Mouse (Mus musculus) heart, embryonic 10.5 days (tissue): ENCODE measurements at regions not wholly inside any gene's neighbourhood (a gene's known extent, or its start where the extent isn't known, plus 50 kb on each side); places are given as distances from the start of the nearest gene placed in this dataset.

Experiments used
- DNase-seq: peaks from one replicate; pipeline ENCODE4 v3.0.0-alpha.2; 2017; ENCODE audit warnings: low spot score
- H3K27ac ChIP-seq: fragments of 300-500 bp; sonication (generic); 2 replicates; pipeline ENCODE4 v1.5.1; 2016; ENCODE audit warnings: mild to moderate bottlenecking
- H3K27me3 ChIP-seq: fragments of 300-500 bp; sonication (generic); 2 replicates; pipeline ENCODE4 v1.6.1; 2016; ENCODE audit warnings: mild to moderate bottlenecking; ENCODE audit not compliant: poor library complexity, insufficient read depth, severe bottlenecking
- H3K36me3 ChIP-seq: fragments of 300-500 bp; sonication (generic); 2 replicates; pipeline ENCODE4 v1.6.1; 2016; ENCODE audit warnings: mild to moderate bottlenecking, moderate library complexity
- H3K4me1 ChIP-seq: fragments of 300-500 bp; sonication (generic); 2 replicates; pipeline ENCODE4 v1.6.1; 2016; ENCODE audit warnings: mild to moderate bottlenecking
- H3K4me3 ChIP-seq: fragments of 300-500 bp; sonication (generic); 2 replicates; pipeline ENCODE4 v1.5.1; 2016; ENCODE audit warnings: mild to moderate bottlenecking, moderate library complexity
- H3K9me3 ChIP-seq: fragments of 300-500 bp; sonication (generic); 2 replicates; pipeline ENCODE4 v1.6.1; 2016; ENCODE audit warnings: mild to moderate bottlenecking, moderate library complexity
- WGBS: fragments of 180-500 bp; shearing (Covaris S2); methylation state at CpG from one replicate; pipeline ENCODE4 v1.1.7; 2016; 5-methylcytosine and 5-hydroxymethylcytosine counted together

DNA sequence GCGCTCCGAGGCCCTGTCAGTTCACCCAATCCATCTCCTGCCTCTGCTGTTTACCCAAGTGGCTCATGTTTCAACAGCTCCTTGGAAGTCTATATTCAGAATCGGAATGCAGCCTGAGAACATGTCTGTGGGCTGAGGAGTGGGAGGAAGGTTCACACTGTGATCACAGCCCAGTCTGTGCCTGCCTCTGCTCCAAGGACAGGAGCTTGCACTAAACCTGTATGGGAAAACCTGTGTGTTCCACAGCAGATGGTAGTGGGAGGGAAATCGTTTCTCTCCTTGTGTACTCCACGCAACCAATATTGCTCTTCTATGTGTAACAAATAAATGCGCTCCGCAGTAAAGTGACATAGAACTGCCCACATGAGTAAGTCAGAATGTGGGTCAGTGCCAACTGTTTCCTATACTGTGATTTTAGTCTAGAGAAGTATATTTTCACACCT, 514.0 kb upstream of the Epha7 start:
- Histone ChIP-seq H3K36me3 (no peaks in the 10 kb centered on the region), H3K4me1 (peaks cover 14% of the 10 kb centered on the region; the same call in 1 of the 2 replicates), H3K27ac (peak overlapping the region; percentile 69), H3K9me3 (no peaks in the 10 kb centered on the region), H3K27me3 (no peaks in the 10 kb centered on the region), H3K4me3 (no peak overlapping the region)
- peak; percentile 78 for DNase-seq
- 58% methylated on average over 7 of the region's 7 CpGs for WGBS

DNA sequence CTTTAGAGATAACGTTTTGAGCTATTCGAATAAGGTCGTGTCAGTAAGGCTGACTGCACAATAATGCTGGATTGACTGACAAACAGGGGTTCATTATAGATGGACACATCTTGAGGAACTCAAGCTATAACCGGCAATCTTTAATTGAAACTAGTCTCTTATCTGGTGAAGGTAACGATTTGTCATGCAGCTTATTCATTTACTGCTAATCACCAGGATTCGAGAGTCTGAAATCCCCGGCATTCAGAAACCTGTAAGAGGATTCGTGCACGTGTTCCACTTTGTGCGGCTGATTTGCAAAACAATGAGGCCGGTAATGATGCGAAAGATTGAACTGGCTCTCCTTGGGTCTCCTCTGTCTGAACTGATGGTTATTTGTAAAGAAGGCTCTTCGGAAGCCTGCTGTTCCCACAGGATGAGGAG, 512.9 kb upstream of the Epha7 start:
- H3K4me3 ChIP-seq: no peak overlapping the region

DNA sequence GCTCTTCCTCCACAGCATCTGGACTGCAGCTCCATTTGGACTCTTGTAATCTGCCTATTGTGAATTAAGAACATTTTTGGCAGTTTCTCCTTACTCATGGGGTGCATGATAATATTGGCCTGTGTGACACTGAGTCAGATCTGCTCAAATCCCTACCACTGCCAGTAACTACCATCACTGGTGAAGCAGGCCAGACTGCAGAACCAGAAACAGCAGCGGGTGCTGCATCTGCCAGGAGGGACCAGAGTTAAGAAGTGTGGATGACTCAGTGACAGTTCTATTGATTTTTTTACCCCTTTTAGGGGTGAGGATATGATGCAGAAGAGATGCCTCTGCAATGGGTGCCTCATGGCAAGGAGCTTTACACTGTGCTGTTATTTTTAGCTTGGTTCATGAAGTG, 511.2 kb upstream of the Epha7 start:
- Histone ChIP-seq H3K4me1 (peaks cover 14% of the 10 kb centered on the region; the same call in 1 of the 2 replicates), H3K27ac (no peak overlapping the region), H3K4me3 (no peak overlapping the region), H3K9me3 (no peaks in the 10 kb centered on the region), H3K36me3 (no peaks in the 10 kb centered on the region), H3K27me3 (no peaks in the 10 kb centered on the region)
- DNase-seq: no peak
- 44% methylated on average over 1 of the region's 1 CpGs for WGBS

More for the DNA sequence above, 512.9 kb upstream of the Epha7 start:
- H3K36me3 ChIP-seq: no peaks in the 10 kb centered on the region
- no peaks in the 10 kb centered on the region for H3K27me3 ChIP-seq
- H3K9me3 ChIP-seq: no peaks in the 10 kb centered on the region
- 55% methylated on average over 13 of the region's 13 CpGs for WGBS
- peaks cover 14% of the 10 kb centered on the region; the same call in 1 of the 2 replicates for H3K4me1 ChIP-seq
- no peak for DNase-seq
- no peak overlapping the region for H3K27ac ChIP-seq

DNA sequence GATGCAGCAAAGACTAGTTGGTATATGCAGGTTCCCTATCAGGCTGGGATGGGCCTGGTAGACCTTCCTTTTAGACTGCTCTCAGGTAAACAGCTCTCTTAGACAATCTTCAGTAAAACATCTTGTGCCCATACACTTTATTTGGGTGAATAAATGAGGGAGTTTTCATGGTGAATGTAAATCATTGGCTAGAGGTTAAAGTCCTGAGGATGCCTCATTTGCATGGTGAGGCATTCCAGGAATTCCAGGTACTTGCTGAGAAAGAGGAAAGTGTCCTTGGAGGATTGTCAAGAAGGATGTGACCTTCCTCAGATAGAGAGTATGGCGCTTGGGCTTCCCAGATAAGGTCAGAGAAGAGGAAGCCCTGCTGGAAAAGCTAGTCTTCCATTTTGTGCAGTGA, 481.9 kb upstream of the Epha7 start:
- Histone ChIP-seq H3K4me1 (no peaks in the 10 kb centered on the region), H3K36me3 (no peaks in the 10 kb centered on the region), H3K4me3 (no peak overlapping the region), H3K9me3 (no peaks in the 10 kb centered on the region), H3K27ac (no peak overlapping the region), H3K27me3 (no peaks in the 10 kb centered on the region)
- 73% methylated on average over 1 of the region's 1 CpGs for WGBS
- no peak for DNase-seq

DNA sequence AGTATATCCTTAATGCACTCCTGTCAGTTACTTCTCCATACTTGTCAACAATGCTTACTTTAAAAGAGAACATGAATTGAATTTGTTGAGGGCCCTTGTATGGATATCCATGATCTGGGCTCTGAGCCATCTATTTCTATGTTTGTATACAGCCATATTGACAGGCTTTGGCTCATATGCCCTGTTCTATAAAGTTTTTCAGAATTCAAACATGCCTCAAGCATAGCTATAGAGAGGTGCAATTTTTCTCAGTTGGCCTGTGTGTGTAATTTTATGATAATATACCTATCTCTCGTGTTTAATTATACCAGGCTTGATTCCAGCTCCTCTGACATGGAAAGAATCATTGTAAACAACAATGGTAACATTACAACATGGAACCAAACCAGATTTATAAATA, 448.4 kb upstream of the Epha7 start:
- DNase-seq: no peak
- no peaks in the 10 kb centered on the region for H3K27me3 ChIP-seq
- no peak overlapping the region for H3K4me3 ChIP-seq
- H3K4me1 ChIP-seq: no peaks in the 10 kb centered on the region
- no peak overlapping the region for H3K27ac ChIP-seq
- 61% methylated on average over 1 of the region's 1 CpGs for WGBS
- H3K36me3 ChIP-seq: no peaks in the 10 kb centered on the region
- no peaks in the 10 kb centered on the region for H3K9me3 ChIP-seq

DNA sequence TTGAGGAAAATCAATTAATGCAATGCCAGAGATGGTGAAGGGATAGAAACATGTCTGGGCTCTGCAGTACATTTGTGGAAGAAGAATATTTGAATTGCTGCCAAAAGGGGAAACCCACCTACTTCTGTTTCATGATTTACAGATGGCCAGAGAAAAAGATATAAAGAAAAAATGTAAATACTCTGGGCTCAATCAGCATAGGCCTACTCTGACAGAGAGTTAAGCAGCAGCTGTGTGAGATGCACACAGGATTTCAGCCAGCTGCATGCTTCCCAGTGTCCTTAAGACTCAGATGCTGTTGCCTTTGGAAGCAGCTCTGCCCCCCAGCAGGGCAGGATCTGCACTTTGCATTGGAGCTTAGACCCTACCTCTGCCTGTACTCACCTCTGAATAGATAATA, 435.8 kb upstream of the Epha7 start:
- H3K36me3 ChIP-seq: no peaks in the 10 kb centered on the region
- no peak overlapping the region for H3K27ac ChIP-seq
- no peaks in the 10 kb centered on the region for H3K27me3 ChIP-seq
- H3K4me1 ChIP-seq: no peaks in the 10 kb centered on the region
- H3K9me3 ChIP-seq: no peaks in the 10 kb centered on the region
- H3K4me3 ChIP-seq: no peak overlapping the region
- DNase-seq: no peak

DNA sequence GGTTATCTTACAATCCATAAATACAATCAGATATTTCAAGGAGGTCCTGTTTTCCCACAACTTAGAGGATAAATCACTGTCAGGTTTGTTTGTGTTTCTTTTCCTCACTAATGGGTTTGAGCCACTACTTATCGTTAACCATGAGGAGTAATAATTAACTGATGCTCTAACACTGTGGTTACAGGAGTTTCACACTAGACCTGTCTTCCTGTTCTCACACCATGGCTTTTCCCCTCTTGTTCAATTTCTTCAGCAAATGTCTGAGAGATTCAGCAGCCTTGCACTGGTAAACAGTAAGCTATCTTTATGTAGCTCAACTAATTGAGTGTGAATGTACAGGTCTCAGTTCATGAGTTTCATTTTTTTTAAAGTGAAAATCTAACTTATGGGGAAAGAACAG, 434.3 kb upstream of the Epha7 start:
- no peaks in the 10 kb centered on the region for H3K27me3 ChIP-seq
- no peaks in the 10 kb centered on the region for H3K9me3 ChIP-seq
- H3K4me3 ChIP-seq: no peak overlapping the region
- WGBS: 68% methylated on average over 1 of the region's 1 CpGs
- no peaks in the 10 kb centered on the region for H3K4me1 ChIP-seq
- H3K27ac ChIP-seq: no peak overlapping the region
- DNase-seq: no peak
- H3K36me3 ChIP-seq: no peaks in the 10 kb centered on the region

DNA sequence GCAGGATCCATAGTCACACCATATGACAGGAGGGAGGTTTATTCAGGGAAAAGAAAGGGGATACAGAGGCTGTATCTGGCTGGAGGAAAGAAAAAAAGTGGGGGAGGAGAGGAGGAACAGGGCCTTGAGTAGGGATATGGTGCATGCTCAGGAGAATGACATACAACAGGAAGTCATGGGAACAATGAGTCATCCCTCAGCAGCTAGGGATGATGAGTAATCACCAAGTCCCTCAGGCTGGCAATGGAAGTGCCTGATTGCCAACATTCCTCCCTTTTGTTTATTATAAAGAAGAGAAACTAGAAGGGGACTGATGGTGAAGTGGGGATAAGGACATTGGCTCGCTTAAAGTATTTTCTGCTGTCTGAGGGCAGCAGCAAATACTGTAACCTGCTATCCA, 388.6 kb upstream of the Epha7 start:
- no peaks in the 10 kb centered on the region for H3K4me1 ChIP-seq
- no peak overlapping the region for H3K4me3 ChIP-seq
- H3K9me3 ChIP-seq: no peaks in the 10 kb centered on the region
- WGBS: 52% methylated on average over 1 of the region's 1 CpGs
- H3K27ac ChIP-seq: no peak overlapping the region
- no peaks in the 10 kb centered on the region for H3K27me3 ChIP-seq
- H3K36me3 ChIP-seq: no peaks in the 10 kb centered on the region
- no peak for DNase-seq

DNA sequence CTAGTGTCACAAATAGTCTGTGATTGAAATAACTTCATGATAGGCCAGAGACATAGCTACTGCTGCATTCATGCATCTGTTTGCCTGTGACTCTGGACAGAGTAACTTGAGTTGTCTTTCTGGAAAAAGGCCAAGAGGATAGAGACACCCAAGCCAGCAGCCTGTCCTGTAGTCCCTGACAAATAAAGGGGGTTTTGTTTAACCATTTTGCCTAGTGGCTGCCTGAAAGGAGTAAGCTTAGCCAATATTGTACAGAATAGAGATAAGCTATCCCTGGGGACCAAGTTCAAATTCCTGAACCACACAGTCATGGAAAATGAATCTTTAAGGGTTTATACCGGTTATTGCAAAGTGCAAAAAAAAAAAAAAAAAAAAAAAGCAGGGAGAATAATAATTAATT, 372.8 kb upstream of the Epha7 start:
- no peak for DNase-seq
- Histone ChIP-seq H3K27ac (no peak overlapping the region), H3K9me3 (no peaks in the 10 kb centered on the region), H3K4me1 (no peaks in the 10 kb centered on the region), H3K27me3 (no peaks in the 10 kb centered on the region), H3K36me3 (no peaks in the 10 kb centered on the region), H3K4me3 (no peak overlapping the region)
- 57% methylated on average over 1 of the region's 1 CpGs for WGBS

DNA sequence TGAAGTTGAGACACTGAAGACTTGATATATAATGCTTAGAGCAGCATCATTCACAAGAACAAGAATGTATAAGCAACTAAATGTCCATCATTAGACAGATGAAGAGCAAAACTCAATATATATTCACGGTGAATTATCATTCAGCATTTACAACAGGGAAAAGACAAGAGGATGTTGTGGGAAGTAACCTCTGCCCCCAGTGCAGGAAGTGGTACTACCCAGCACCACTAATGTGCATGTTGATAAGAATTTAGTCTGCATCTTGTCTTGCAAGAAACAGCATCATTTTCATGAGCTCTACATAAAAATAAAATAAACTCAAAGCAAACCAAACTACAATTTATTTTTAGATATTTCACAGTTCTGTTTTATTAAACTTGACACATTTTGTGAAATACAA, 359.8 kb upstream of the Epha7 start:
- WGBS: 55% methylated on average over 1 of the region's 1 CpGs
- Histone ChIP-seq H3K4me3 (no peak overlapping the region), H3K36me3 (no peaks in the 10 kb centered on the region), H3K9me3 (no peaks in the 10 kb centered on the region), H3K4me1 (no peaks in the 10 kb centered on the region), H3K27ac (no peak overlapping the region), H3K27me3 (no peaks in the 10 kb centered on the region)
- no peak for DNase-seq

DNA sequence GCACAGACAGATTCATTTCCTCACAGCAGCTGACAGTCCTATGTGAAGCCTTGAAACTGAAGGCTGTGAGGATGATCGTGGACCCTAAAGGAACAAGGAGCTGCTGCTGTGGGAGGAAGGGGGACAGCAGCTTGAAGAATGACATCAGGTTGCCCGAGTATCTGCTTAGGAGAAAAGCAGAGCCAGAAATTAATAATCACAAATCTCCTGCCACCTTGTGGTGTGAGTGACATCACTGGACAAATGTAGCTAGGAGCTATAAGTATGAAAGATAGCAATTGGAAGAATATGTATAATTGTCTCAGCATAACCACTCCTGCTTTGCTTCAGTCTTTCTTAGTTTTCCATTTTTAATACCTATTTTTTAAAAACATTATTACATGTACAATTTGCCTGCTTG, 356.6 kb upstream of the Epha7 start:
- DNase-seq: no peak
- Histone ChIP-seq H3K27me3 (no peaks in the 10 kb centered on the region), H3K27ac (no peak overlapping the region), H3K4me3 (no peak overlapping the region), H3K9me3 (no peaks in the 10 kb centered on the region), H3K4me1 (no peaks in the 10 kb centered on the region), H3K36me3 (no peaks in the 10 kb centered on the region)
- 55% methylated on average over 2 of the region's 2 CpGs for WGBS
